Mouse (Mus musculus): ENCODE measurements around the gene Adamts12. TPM values are rescaled to one million over a fixed set of nuclear protein-coding genes. Genes with fewer than 3 reads are reported as not detected.

Gene Adamts12
- total RNA-seq, 2 experiments from 2014 or later, result 23.2 to 24.0 TPM

DNA sequence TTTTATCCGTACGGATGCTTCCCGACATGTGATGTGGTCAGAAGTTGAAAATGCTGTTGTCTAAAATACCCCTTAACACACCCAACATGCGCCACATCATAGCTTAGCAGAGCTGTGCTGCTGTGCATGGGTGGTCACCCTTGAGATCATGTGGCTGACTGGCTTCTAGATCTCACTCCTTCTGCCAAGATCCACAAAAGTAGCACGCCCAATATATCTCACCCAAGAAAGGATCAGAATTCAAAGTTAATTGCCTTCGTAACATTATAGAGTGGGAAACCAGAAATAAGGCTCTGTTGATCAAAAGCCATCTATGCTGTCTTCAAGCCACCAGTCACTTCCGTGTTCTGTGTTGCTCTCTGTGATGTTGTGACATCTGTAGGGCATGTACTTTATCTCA is 3.3 kb downstream of the Adamts12 start:
- intact Hi-C loops (cut with DNase I), result no loop called here
- no peak for DNase-seq

GRCm38 (mm10) chr15:11075726-11076361 is 11.3 kb downstream of the Adamts12 start:
- DNase-seq, result no peak
- intact Hi-C loops (cut with DNase I), result no loop called here

DNA sequence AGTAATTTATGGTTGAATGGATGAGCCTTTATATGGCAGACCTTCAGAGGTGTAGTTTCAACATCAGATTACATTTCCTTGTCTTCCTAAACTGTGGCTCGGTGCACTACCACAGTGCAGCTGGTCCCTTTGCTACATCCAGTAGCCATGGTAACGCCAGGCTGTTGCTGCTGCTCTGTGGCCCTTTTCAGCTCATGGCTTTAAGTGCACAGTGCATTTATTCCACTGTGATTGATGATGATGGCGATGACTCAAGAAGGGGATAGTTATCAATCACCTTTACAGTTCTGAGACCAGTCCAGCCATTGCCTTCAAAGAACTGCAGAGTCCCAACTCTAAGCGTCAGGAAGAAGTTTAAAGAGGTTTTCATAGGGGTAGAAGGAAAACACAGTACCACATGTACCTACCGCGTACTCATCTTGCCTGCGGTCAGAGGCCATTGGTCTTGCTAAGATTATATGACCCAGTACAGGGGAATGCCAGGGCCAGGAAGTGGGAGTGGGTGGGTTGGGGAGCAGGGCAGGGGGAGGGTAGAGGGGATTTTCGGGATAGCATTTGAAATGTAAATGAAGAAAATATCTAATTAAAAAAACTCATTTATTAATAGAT is 18.5 kb downstream of the Adamts12 start:
- no peak for DNase-seq
- intact Hi-C loops (cut with DNase I), result no loop called here

GRCm38 (mm10) chr15:11083678-11084077 is 19.1 kb downstream of the Adamts12 start:
- intact Hi-C loops (cut with DNase I), result no loop called here
- no peak for DNase-seq

GRCm38 (mm10) chr15:11084241-11084992 is 19.8 kb downstream of the Adamts12 start:
- intact Hi-C loops (cut with DNase I), result no loop called here
- no peak for DNase-seq

DNA sequence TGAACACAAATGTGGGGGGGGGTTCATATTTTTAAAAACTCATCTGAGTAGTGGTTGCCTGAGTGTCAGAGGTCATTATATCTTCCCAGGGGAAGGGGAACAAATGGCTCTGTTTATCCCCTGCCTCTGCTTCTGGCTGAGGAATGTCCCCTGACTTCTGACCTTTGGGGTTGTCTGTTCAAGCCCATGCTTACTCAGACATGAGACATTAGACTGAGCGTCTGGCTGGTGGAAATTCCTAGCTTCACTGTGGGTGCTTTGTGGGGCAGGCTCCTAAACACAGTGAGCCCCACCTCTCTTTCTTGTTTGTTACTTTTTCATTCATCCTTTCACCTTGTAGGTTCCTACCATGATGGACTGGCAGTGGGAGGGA is 20.4 kb downstream of the Adamts12 start:
- DNase-seq, result no peak
- intact Hi-C loops (cut with DNase I), result no loop called here

- DNase-seq, result no peak
- intact Hi-C loops (cut with DNase I), result no loop called here
These were observed 24.9 kb downstream of the Adamts12 start for GRCm38 (mm10) chr15:11089494-11089893.

DNA sequence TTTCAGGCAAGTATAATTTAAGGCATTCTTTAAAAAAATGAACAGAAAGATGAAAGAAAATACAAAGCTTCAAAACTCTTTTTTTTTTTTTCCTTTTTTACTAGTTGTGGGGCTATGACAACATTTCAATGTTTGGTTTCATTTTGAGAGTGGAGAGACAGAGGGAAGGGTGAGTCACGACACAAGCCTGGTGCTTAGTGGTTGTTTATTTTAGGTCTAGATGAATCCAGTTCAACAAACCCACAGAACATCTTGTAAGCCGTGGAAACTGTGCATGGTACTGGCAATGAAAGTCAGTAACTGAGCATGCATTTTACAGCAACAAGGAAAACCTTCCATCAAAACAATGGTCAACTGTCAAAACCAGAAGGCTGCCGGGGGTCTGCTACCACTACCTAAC is 31.0 kb downstream of the Adamts12 start:
- no peak for DNase-seq

GRCm38 (mm10) chr15:11097967-11098702 is 33.5 kb downstream of the Adamts12 start:
- DNase-seq, result no peak
- intact Hi-C loops (cut with DNase I), result no loop called here

More for the DNA sequence above, 31.0 kb downstream of the Adamts12 start:
- intact Hi-C loops (cut with DNase I), result no loop called here

DNA sequence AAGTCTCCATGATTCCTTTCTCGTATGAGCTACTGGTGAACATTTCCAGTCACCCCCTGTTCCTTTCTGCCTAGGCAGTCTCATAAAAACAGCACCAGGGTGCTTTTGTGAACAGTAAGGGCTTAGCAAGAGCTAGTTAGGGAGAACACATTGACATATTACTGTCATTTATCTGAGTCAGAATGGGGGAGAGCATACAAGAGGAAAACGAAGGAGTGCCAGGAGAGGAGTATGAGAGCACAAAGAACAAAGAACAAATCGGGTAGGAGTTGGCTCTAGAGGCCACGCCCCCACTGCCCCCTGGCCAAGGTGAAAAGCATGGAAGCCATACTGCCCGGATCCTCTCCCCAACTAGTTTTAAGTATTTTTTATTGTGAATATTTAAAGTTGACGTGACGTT is 34.4 kb downstream of the Adamts12 start:
- intact Hi-C loops (cut with DNase I), result no loop called here
- DNase-seq, result no peak

- DNase-seq, result no peak
- intact Hi-C loops (cut with DNase I), result no loop called here
These were observed 36.3 kb downstream of the Adamts12 start for GRCm38 (mm10) chr15:11100917-11101316.

DNA sequence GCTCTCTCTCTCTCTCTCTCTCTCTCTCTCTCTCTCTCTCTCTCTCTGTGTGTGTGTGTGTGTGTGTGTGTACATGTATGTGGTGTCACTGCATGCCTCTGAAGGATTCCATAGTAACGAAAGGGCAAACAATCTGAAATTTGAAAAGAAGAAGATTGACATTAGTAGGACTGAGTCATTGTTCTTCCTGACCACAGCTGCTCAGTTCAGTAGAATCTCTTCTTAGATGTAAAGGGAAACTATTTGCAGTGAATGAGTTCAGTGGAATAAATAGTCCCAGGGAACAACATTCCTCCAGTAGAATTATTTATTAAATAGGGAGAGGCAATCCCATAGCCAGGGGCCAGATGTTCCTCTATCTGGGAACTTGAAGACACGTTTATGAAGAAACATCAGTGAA is 40.5 kb downstream of the Adamts12 start:
- intact Hi-C loops (cut with DNase I), result no loop called here
- DNase-seq, result no peak

GRCm38 (mm10) chr15:11107376-11107775 is 42.8 kb downstream of the Adamts12 start:
- DNase-seq, result no peak
- intact Hi-C loops (cut with DNase I), result no loop called here

DNA sequence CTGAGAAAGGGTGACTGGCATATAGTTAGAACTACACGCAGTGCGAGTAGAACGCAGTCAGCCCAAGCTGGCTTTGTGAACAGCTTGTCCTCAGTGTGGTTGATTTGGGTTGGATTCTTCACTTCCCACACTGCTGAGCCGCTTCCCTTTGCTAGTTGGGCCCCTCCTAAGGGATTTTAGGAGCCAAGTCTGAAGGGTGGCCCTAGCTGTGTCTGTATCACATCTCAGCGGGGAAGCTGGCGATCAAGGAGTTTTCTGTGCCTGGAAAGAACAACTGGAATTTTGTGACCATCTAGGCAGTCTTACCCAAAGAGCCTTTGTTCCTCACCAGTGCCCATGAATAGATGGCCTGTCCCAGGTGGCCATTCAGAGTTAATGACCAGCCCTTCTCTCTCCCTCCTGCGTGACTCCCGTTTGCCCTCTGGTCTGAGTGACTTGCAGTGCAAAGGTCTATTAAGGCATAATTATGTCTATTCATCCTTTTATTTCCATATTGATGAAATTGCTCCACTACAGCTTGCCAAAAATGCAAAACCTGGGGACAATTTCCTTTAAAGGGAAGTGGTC is 50.1 kb downstream of the Adamts12 start:
- intact Hi-C loops (cut with DNase I), result no loop called here
- peak; percentile 16 to 25 for DNase-seq

- intact Hi-C loops (cut with DNase I), result no loop called here
These were observed 51.7 kb downstream of the Adamts12 start for GRCm38 (mm10) chr15:11116303-11116702.

GRCm38 (mm10) chr15:11116853-11117252 is 52.3 kb downstream of the Adamts12 start:
- intact Hi-C loops (cut with DNase I), result no loop called here
- DNase-seq, result peak; percentile 26 to 37

More at GRCm38 (mm10) chr15:11116303-11116702, 51.7 kb downstream of the Adamts12 start:
- peak; percentile 84 to 88 for DNase-seq

DNA sequence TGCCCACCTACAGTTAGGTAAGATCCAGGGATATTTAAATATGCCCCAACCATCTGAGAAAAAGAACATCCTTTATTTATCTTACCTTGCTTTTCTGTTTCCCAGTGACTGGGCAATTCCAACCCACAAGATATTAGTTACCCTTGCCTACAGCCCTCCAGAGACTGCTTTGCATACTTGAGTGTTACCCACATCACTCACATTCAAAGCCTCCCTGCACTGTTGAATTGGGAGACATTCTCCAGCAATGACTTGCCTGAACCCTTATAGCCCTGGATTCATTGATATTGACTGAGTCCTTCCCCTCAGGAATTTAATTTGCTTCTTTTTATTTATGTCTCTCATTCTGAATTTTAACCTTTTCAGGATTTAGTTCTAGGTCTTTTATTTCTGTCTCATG is 53.8 kb downstream of the Adamts12 start:
- DNase-seq, result no peak
- intact Hi-C loops (cut with DNase I), result no loop called here

DNA sequence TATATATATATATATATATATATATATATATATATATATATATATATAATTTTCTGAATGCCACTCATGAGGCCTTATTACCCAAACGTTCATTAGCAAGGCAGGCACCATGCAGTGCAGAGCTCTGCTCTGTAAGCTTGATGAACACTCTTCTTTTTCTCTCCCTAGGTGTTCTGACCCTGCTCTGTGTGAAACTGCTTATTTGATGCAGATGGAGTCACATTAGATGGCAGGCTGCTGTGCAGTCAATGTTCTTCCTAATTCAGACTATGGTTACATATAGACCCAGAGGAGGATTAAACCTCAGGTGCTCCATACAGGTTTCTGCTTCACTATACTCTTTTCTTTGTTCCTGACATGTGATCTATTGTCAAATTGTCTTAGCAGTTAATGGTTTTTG is 57.1 kb downstream of the Adamts12 start:
- intact Hi-C loops (cut with DNase I), result no loop called here
- DNase-seq, result no peak

- DNase-seq, result no peak
These were observed 60.8 kb downstream of the Adamts12 start for GRCm38 (mm10) chr15:11125361-11125760.

GRCm38 (mm10) chr15:11128457-11128856 is 63.9 kb downstream of the Adamts12 start:
- DNase-seq, result peak; percentile 54 to 59
- intact Hi-C loops (cut with DNase I), result no loop called here

More at GRCm38 (mm10) chr15:11125361-11125760, 60.8 kb downstream of the Adamts12 start:
- intact Hi-C loops (cut with DNase I), result no loop called here
